Mouse (Mus musculus): ENCODE results near the gene Klhl34. TPM values are rescaled to one million over a fixed set of nuclear protein-coding genes. Genes with fewer than 3 reads are reported as not detected.

Gene Klhl34
- 0.07 TPM in 1 of 2 replicates, not detected in the other for total RNA-seq (2014; rRNA removed)
- 0.73 and 1.4 TPM in 2 replicates for polyA plus RNA-seq (2015; fragmentation: Nextera tagmentation; extraction: Ambion mirVana)

DNA sequence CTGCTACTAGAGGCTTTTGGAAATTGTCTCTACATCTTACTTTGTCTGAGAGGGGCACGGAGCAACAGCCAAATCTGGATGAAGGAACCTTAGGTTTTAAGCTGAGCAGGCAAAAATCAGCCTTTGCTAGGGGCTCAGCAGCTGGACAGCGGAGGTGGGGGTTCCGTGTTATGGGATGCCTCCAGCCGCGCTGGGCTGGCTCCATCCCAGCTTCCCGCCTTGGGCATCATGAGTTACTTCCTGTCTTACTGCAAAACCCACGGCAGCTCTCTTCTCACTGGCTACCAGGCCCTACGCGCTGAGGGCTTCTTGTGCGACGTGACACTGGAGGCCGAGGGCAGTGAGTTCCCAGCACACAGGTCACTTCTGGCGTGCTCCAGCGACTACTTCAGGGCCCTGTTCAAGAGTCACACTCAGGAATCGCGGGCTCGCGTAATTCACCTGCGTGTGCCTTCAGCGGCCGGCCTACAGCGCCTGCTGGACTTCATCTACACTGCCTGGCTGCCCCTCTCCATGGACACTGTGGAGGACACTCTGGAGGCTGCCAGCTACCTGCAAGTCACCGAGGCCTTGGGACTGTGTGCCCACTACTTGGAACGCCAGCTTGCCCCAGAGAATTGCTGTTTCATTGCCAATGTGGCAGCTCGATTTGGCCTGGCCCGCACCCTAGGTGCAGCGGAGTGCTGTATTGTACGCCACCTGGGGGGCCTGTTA lies at the start of gene Klhl34:
TSS of gene Klhl34 (plus strand) at position 229 of the 714 bp plus-strand sequence.
- TF ChIP-seq CTCF (IDR thresholded peaks at IDR 0.05; ENCODE audit: low read depth), result no peak
- Histone ChIP-seq H3K27me3 (ENCODE audit: insufficient read depth, low read length) (no peaks in the 10 kb centered on the region), H3K27ac (no peak within 1 kb of the TSS), H3K4me2 (ENCODE audit: low read depth, low read length) (peak within 1 kb of the TSS; percentile 50), H3K4me3 (ENCODE audit: low read length) (peak within 1 kb of the TSS; percentile 17), H3K9ac (replicated peaks; ENCODE audit: low read length) (no peak within 1 kb of the TSS; the same call in 1 of the 2 replicates), H3K4me1 (ENCODE audit: insufficient read depth, low read length) (no peaks in the 10 kb centered on the region), H3K9me3 (ENCODE audit: low read length) (no peaks in the 10 kb centered on the region), H3K36me3 (ENCODE audit: insufficient read depth, low read length) (no peaks in the 10 kb centered on the region)
- WGBS, result 45% methylated on average over 28 of the region's 28 CpGs
- DNase-seq (ENCODE audit: low spot score), result peak; percentile 15
- peak; percentile 55 for ATAC-seq

DNA sequence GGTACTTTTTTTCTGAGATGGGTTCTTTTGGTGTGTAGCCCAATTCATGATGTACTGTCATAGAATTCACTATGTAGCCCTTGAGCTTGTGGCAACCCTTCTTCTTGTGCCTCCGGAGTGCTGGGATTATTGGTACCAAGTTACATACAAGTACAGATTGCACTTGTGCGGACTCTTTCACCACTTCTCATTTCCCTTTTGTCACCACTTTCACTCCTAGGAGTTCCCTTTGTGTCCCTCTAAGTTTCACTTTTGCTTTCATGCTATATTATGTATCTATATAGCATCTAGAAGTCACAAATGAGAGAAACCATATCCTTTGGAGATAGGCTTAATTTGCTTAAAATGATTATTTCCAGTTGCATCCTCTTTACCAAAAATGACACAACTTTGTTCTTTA lies 16.6 kb upstream of the Klhl34 start:
- Histone ChIP-seq H3K27ac (no peak overlapping the region), H3K4me1 (ENCODE audit: insufficient read depth, low read length) (no peaks in the 10 kb centered on the region), H3K36me3 (ENCODE audit: insufficient read depth, low read length) (no peaks in the 10 kb centered on the region), H3K4me3 (ENCODE audit: low read length) (no peak overlapping the region), H3K27me3 (ENCODE audit: insufficient read depth, low read length) (no peaks in the 10 kb centered on the region), H3K4me2 (ENCODE audit: low read depth, low read length) (no peak overlapping the region), H3K9ac (replicated peaks; ENCODE audit: low read length) (no peak overlapping the region), H3K9me3 (ENCODE audit: low read length) (no peaks in the 10 kb centered on the region)
- no peak for ATAC-seq
- 87% methylated on average over 2 of the region's 2 CpGs for WGBS
- TF ChIP-seq CTCF (IDR thresholded peaks at IDR 0.05; ENCODE audit: low read depth), result no peak
- DNase-seq (ENCODE audit: low spot score), result no peak

DNA sequence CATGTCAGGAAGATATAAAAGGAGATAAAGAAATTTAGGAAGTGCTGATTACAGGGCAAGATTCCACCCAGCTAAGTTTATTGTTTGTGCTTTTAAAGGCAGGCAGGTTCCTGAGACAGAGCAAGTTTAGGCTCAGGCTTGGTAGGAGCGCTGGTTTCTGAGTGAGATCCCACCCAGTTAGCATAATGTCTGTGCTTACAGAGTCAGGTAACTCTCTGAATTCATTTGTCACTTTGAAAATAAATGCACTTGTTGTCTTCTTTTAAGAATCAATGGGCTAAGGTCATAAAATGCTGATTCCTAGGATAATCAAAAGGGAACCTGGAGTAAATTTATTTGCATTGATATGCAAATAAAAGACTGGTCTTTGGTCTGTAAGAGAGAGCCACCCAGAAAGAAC lies 8.5 kb upstream of the Klhl34 start:
- H3K4me3 ChIP-seq (ENCODE audit: low read length), result no peak overlapping the region
- no peaks in the 10 kb centered on the region for H3K9me3 ChIP-seq (ENCODE audit: low read length)
- no peaks in the 10 kb centered on the region for H3K27me3 ChIP-seq (ENCODE audit: insufficient read depth, low read length)
- DNase-seq (ENCODE audit: low spot score), result no peak
- WGBS, result 60% methylated on average over 1 of the region's 1 CpGs
- no peak for TF ChIP-seq CTCF (IDR thresholded peaks at IDR 0.05; ENCODE audit: low read depth)
- no peak overlapping the region for H3K4me2 ChIP-seq (ENCODE audit: low read depth, low read length)
- H3K4me1 ChIP-seq (ENCODE audit: insufficient read depth, low read length), result no peaks in the 10 kb centered on the region
- H3K27ac ChIP-seq, result no peak overlapping the region
- no peaks in the 10 kb centered on the region for H3K36me3 ChIP-seq (ENCODE audit: insufficient read depth, low read length)
- H3K9ac ChIP-seq (replicated peaks; ENCODE audit: low read length), result no peak overlapping the region
- no peak for ATAC-seq

DNA sequence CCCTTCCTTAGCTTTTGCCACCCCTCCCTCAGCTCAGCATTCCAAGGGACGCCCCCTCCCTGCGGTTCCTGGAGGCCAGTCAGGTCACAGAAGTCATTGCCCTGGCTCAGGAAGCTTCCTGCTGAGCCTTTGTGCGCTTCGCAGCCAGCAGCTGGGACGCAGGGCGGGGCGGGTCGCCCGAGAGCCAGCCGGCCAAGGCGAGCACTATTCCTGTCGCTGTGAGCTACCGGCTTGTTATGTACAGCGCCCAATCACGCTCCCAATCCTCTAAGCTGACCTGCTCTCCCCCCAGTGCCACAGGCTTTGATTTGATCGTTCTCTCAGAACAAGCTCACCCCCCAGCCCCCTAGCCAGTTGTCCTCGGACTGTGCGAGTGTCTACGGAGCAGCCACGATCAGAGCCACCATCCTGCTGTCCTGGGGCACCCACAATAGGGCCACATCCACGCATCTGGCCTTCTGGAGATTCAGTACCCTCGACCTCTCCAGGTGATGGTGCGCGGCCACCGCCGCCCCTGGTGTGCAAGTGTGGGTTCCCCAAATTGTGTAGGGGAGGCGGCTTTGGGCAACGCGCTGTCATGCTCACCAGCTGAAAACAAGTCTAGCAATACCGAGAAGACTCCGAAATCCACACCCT lies 546 bp upstream of the Klhl34 start:
- H3K4me2 ChIP-seq (ENCODE audit: low read depth, low read length), result peak overlapping the region; percentile 50

DNA sequence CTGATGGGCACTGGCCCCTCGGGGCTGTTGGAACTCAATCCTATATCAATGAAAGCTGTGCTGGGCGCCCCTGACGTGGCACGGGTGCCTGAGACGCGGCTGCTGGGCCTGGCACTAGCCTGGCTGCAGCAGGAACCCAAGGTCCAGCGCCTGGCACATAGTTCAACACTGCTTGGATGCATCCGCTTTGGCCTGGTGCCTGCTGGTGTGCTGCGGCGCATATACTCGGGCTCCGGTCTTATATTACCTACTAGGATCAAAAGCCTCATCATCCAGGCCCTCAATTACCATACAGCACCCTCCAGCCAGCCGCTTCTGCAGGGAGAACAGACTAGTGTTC lies 656 bp downstream of the Klhl34 start:
- no peak for TF ChIP-seq CTCF (IDR thresholded peaks at IDR 0.05; ENCODE audit: low read depth)
- ATAC-seq, result peak; percentile 28
- H3K9ac ChIP-seq (replicated peaks; ENCODE audit: low read length), result no peak overlapping the region
- H3K27me3 ChIP-seq (ENCODE audit: insufficient read depth, low read length), result no peaks in the 10 kb centered on the region
- no peaks in the 10 kb centered on the region for H3K36me3 ChIP-seq (ENCODE audit: insufficient read depth, low read length)
- no peak for DNase-seq (ENCODE audit: low spot score)
- no peak overlapping the region for H3K4me2 ChIP-seq (ENCODE audit: low read depth, low read length)
- no peaks in the 10 kb centered on the region for H3K9me3 ChIP-seq (ENCODE audit: low read length)
- H3K4me1 ChIP-seq (ENCODE audit: insufficient read depth, low read length), result no peaks in the 10 kb centered on the region
- 80% methylated on average over 13 of the region's 13 CpGs for WGBS
- no peak overlapping the region for H3K27ac ChIP-seq
- H3K4me3 ChIP-seq (ENCODE audit: low read length), result no peak overlapping the region

More for the DNA sequence above, 546 bp upstream of the Klhl34 start:
- H3K9ac ChIP-seq (replicated peaks; ENCODE audit: low read length), result no peak overlapping the region; the same call in 1 of the 2 replicates
- WGBS, result 31% methylated on average over 31 of the region's 31 CpGs
- ATAC-seq (peak; percentile 75), DNase-seq (ENCODE audit: low spot score) (peak; percentile 24)
- no peaks in the 10 kb centered on the region for H3K27me3 ChIP-seq (ENCODE audit: insufficient read depth, low read length)
- no peak overlapping the region for H3K27ac ChIP-seq
- TF ChIP-seq CTCF (IDR thresholded peaks at IDR 0.05; ENCODE audit: low read depth), result no peak
- H3K4me1 ChIP-seq (ENCODE audit: insufficient read depth, low read length), result no peaks in the 10 kb centered on the region
- no peaks in the 10 kb centered on the region for H3K9me3 ChIP-seq (ENCODE audit: low read length)
- H3K36me3 ChIP-seq (ENCODE audit: insufficient read depth, low read length), result no peaks in the 10 kb centered on the region
- H3K4me3 ChIP-seq (ENCODE audit: low read length), result peak overlapping the region; percentile 17

DNA sequence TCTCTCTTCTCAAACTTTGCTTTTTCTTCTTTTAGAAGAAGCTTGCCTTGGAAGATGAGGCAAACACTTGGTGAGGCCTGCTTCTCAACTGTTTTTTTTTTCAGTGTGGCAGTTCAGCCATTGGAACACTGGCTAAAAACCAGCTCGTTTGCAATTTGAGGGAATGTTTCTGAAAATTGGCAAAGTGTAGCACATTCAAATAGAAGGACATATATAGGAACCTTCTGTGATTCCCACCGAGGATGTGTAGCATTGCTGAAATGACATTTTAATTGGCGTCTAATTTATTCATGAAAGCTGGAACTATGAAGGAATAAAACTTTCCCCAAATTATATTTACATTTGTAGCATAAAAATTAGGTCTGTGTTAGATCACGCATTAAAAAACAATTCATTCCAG lies 11.7 kb downstream of the Klhl34 start:
- no peak for TF ChIP-seq CTCF (IDR thresholded peaks at IDR 0.05; ENCODE audit: low read depth)
- Histone ChIP-seq H3K36me3 (ENCODE audit: insufficient read depth, low read length) (no peaks in the 10 kb centered on the region), H3K27me3 (ENCODE audit: insufficient read depth, low read length) (no peaks in the 10 kb centered on the region), H3K9ac (replicated peaks; ENCODE audit: low read length) (no peak overlapping the region), H3K4me1 (ENCODE audit: insufficient read depth, low read length) (no peaks in the 10 kb centered on the region), H3K4me2 (ENCODE audit: low read depth, low read length) (no peak overlapping the region), H3K4me3 (ENCODE audit: low read length) (no peak overlapping the region), H3K27ac (no peak overlapping the region), H3K9me3 (ENCODE audit: low read length) (no peaks in the 10 kb centered on the region)
- ATAC-seq, result no peak
- no peak for DNase-seq (ENCODE audit: low spot score)
- WGBS, result 71% methylated on average over 4 of the region's 4 CpGs

Other genes with a start within 250 kb of the Klhl34 start
- gene Yy2, start 249.4 kb upstream of the Klhl34 start, total RNA-seq (2014; rRNA removed), result 1.4 and 3.3 TPM in 2 replicates
- gene Yy2, start 249.4 kb upstream of the Klhl34 start, polyA plus RNA-seq (2015; fragmentation: Nextera tagmentation; extraction: Ambion mirVana), result 1.0 and 2.8 TPM in 2 replicates
- 10.3 and 14.5 TPM in 2 replicates for gene Mbtps2, start 219.7 kb upstream of the Klhl34 start, total RNA-seq (2014; rRNA removed)
- 21.6 and 22.6 TPM in 2 replicates for gene Mbtps2, start 219.7 kb upstream of the Klhl34 start, polyA plus RNA-seq (2015; fragmentation: Nextera tagmentation; extraction: Ambion mirVana)
- 1.0 TPM in 1 of 2 replicates, not detected in the other for gene Smpx, start 119.5 kb upstream of the Klhl34 start, total RNA-seq (2014; rRNA removed)
- 0.63 and 0.89 TPM in 2 replicates for gene Smpx, start 119.5 kb upstream of the Klhl34 start, polyA plus RNA-seq (2015; fragmentation: Nextera tagmentation; extraction: Ambion mirVana)
- gene Cnksr2, start 224.9 kb downstream of the Klhl34 start, total RNA-seq (2014; rRNA removed), result 13.5 and 15.3 TPM in 2 replicates
- 6.9 and 7.0 TPM in 2 replicates for gene Cnksr2, start 224.9 kb downstream of the Klhl34 start, polyA plus RNA-seq (2015; fragmentation: Nextera tagmentation; extraction: Ambion mirVana)

Measured in hindbrain, postnatal 0 days (tissue).